Mouse (Mus musculus): ENCODE data around the gene Gm47841. TPM values are rescaled to one million over a fixed set of nuclear protein-coding genes. Genes with fewer than 3 reads are reported as not detected.

The Gm47841 gene
- polyA plus RNA-seq, 1 experiment, result 79.8 TPM

DNA sequence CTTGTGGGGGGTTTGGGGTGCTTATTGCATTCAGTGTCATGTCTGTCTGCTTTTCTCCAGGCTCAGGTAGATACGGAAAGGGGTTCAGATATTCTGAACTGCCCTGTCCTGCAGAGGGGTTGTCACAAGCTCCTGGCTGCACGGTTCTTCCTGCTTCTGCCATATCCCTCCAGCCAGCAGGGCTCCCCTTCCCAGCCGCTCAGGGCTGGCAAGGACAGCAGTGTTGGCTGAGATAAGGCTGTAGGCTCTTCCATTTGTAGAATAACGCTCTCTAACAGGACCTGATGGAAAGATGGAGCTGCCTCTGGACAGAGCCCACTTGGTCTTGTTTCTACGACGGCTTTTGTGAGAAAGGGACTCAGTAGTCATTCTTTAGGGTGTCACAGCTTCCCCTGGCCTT, 5.2 kb downstream of the Gm47841 start:
- Histone ChIP-seq H3K36me3 (ENCODE audit: control insufficient read depth, insufficient read depth, low read length) (no peaks in the 10 kb centered on the region), H3K4me1 (ENCODE audit: control insufficient read depth, insufficient read depth, low read length) (peaks cover 16% of the 10 kb centered on the region), H3K27ac (ENCODE audit: control insufficient read depth, insufficient read depth, low read depth, low read length) (no peak overlapping the region), H3K27me3 (ENCODE audit: control insufficient read depth, insufficient read depth, low read length) (peaks cover 2% of the 10 kb centered on the region; the same call in 1 of the 2 replicates), H3K4me3 (ENCODE audit: control insufficient read depth, low read depth, low read length) (no peak overlapping the region)
- TF ChIP-seq POLR2A (IDR thresholded peaks at IDR 0.05; ENCODE audit: control insufficient read depth, low read depth, low read length), result no peak
- no peak for TF ChIP-seq CTCF (IDR thresholded peaks at IDR 0.05; ENCODE audit: control insufficient read depth, insufficient read depth, insufficient replicate concordance, low read depth, low read length)

DNA sequence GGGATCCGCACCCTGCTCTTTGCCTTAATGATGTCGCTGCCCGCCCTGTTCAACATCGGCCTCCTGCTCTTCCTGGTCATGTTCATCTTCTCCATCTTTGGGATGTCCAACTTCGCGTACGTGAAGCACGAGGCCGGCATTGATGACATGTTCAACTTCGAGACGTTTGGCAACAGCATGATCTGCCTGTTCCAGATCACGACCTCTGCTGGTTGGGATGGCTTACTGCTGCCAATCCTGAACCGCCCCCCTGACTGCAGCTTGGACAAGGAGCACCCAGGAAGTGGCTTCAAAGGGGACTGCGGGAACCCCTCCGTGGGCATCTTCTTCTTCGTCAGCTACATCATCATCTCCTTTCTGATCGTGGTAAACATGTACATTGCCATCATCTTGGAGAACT, 7.5 kb downstream of the Gm47841 start:
- no peaks in the 10 kb centered on the region for H3K36me3 ChIP-seq (ENCODE audit: control insufficient read depth, insufficient read depth, low read length)
- H3K27me3 ChIP-seq (ENCODE audit: control insufficient read depth, insufficient read depth, low read length), result no peaks in the 10 kb centered on the region
- TF ChIP-seq CTCF (IDR thresholded peaks at IDR 0.05; ENCODE audit: control insufficient read depth, insufficient read depth, insufficient replicate concordance, low read depth, low read length) (peak; percentile 54; the same call in 1 of the 2 replicates), POLR2A (IDR thresholded peaks at IDR 0.05; ENCODE audit: control insufficient read depth, low read depth, low read length) (no peak)
- peaks cover 6% of the 10 kb centered on the region for H3K4me1 ChIP-seq (ENCODE audit: control insufficient read depth, insufficient read depth, low read length)
- H3K27ac ChIP-seq (ENCODE audit: control insufficient read depth, insufficient read depth, low read depth, low read length), result no peak overlapping the region
- H3K4me3 ChIP-seq (ENCODE audit: control insufficient read depth, low read depth, low read length), result peak overlapping the region; percentile 16

DNA sequence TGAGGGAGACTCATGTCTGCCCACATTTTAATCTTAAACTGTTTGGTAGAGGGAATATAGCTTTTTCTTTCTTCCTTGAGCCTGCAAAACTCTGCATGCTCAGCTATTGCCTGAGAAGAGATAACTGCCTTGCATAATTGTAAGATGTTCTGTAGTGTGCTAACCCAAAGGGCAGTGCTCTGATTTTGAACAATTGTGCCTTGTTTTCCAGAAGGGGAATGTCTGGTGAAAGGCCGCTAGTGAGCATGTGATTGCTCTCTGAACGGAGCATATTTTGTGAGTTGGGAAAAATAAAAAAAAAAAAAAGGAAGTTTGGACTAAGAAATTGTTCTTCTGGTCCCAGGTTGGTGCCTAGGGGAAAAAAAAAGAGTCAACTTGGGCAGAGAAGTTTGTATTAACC, 18.2 kb downstream of the Gm47841 start:
- no peaks in the 10 kb centered on the region for H3K27me3 ChIP-seq (ENCODE audit: control insufficient read depth, insufficient read depth, low read length)
- TF ChIP-seq CTCF (IDR thresholded peaks at IDR 0.05; ENCODE audit: control insufficient read depth, insufficient read depth, insufficient replicate concordance, low read depth, low read length) (no peak), POLR2A (IDR thresholded peaks at IDR 0.05; ENCODE audit: control insufficient read depth, low read depth, low read length) (no peak)
- H3K4me3 ChIP-seq (ENCODE audit: control insufficient read depth, low read depth, low read length), result no peak overlapping the region
- H3K27ac ChIP-seq (ENCODE audit: control insufficient read depth, insufficient read depth, low read depth, low read length), result no peak overlapping the region
- H3K4me1 ChIP-seq (ENCODE audit: control insufficient read depth, insufficient read depth, low read length), result no peaks in the 10 kb centered on the region
- no peaks in the 10 kb centered on the region for H3K36me3 ChIP-seq (ENCODE audit: control insufficient read depth, insufficient read depth, low read length)

DNA sequence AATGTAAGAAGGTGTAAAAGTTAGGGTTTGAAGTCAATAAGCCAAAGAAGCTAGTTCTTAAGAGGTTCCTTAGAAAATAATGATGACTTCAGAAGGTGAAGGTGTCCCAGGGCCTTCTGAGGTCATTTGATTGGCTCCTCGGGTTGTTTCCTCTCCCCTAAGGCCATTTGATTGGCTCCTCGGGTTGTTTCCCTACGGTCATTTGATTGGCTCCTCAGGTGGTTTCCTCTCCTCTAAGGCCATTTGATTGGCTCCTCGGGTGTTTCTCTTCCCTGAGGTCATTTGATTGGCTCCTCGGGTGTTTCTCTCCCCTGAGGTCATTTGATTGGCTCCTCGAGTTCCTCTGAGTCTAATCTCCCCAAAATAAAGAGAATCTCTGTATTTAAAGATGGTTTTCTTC, 35.8 kb downstream of the Gm47841 start:
- H3K27ac ChIP-seq (ENCODE audit: control insufficient read depth, insufficient read depth, low read depth, low read length), result no peak overlapping the region
- no peaks in the 10 kb centered on the region for H3K36me3 ChIP-seq (ENCODE audit: control insufficient read depth, insufficient read depth, low read length)
- no peak overlapping the region for H3K4me3 ChIP-seq (ENCODE audit: control insufficient read depth, low read depth, low read length)
- no peak for TF ChIP-seq CTCF (IDR thresholded peaks at IDR 0.05; ENCODE audit: control insufficient read depth, insufficient read depth, insufficient replicate concordance, low read depth, low read length)
- no peak for TF ChIP-seq POLR2A (IDR thresholded peaks at IDR 0.05; ENCODE audit: control insufficient read depth, low read depth, low read length)
- H3K4me1 ChIP-seq (ENCODE audit: control insufficient read depth, insufficient read depth, low read length), result peaks cover 13% of the 10 kb centered on the region
- no peaks in the 10 kb centered on the region for H3K27me3 ChIP-seq (ENCODE audit: control insufficient read depth, insufficient read depth, low read length)

DNA sequence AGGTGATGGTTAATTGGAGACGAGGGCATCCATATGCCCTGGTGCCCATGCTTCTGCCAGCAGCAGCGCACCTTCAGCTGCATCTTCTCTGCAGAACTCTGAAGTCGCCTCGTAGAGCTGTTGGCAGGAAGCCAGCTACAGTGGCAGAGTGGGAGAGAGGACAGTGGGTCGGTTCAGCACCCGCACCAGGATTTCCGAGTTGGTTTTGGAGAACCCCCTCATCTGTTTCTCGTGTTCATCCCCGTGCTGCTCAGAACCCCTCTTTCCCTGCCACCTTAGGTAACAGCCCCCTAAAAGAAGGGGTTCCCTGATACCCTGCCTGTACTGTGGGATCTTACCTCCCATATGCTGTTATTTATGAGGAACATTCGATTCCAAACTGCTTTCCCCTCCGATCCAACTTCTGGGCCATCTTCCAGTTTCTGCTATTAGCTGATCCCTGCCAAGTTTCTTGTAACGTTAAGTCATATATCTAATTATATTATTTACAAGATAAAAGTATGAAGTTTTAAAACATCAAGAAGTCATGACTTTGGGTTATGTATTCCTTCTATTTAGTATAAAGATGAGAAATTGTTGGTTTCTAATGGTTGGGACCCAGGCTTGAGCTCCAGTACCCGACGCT, 38.7 kb downstream of the Gm47841 start:
- Histone ChIP-seq H3K36me3 (ENCODE audit: control insufficient read depth, insufficient read depth, low read length) (no peaks in the 10 kb centered on the region), H3K27me3 (ENCODE audit: control insufficient read depth, insufficient read depth, low read length) (no peaks in the 10 kb centered on the region), H3K27ac (ENCODE audit: control insufficient read depth, insufficient read depth, low read depth, low read length) (no peak overlapping the region), H3K4me3 (ENCODE audit: control insufficient read depth, low read depth, low read length) (no peak overlapping the region), H3K4me1 (ENCODE audit: control insufficient read depth, insufficient read depth, low read length) (peaks cover 7% of the 10 kb centered on the region)
- no peak for TF ChIP-seq POLR2A (IDR thresholded peaks at IDR 0.05; ENCODE audit: control insufficient read depth, low read depth, low read length)
- no peak for TF ChIP-seq CTCF (IDR thresholded peaks at IDR 0.05; ENCODE audit: control insufficient read depth, insufficient read depth, insufficient replicate concordance, low read depth, low read length)

DNA sequence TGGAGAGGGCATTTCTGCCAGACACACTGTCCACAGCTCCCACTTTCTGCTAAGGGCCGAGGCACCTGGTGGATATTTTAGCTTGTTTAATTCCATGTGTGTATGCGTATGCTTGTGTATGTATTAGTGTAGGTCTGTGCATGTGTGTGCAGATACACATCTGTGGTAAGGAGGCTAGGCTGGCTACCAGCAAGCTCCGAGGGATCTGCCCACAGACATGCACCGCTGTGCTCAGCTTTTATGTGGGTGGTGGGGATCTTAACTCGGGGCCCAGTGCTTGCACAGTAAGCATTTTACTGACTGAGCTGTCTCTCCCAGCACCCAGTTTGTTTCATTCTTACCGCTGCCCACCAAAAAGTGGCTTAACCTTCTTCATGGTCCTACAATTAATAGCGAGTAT, 40.0 kb downstream of the Gm47841 start:
- no peak overlapping the region for H3K4me3 ChIP-seq (ENCODE audit: control insufficient read depth, low read depth, low read length)
- no peak overlapping the region for H3K27ac ChIP-seq (ENCODE audit: control insufficient read depth, insufficient read depth, low read depth, low read length)
- no peaks in the 10 kb centered on the region for H3K27me3 ChIP-seq (ENCODE audit: control insufficient read depth, insufficient read depth, low read length)
- H3K4me1 ChIP-seq (ENCODE audit: control insufficient read depth, insufficient read depth, low read length), result peaks cover 7% of the 10 kb centered on the region
- no peak for TF ChIP-seq POLR2A (IDR thresholded peaks at IDR 0.05; ENCODE audit: control insufficient read depth, low read depth, low read length)
- no peak for TF ChIP-seq CTCF (IDR thresholded peaks at IDR 0.05; ENCODE audit: control insufficient read depth, insufficient read depth, insufficient replicate concordance, low read depth, low read length)
- no peaks in the 10 kb centered on the region for H3K36me3 ChIP-seq (ENCODE audit: control insufficient read depth, insufficient read depth, low read length)

DNA sequence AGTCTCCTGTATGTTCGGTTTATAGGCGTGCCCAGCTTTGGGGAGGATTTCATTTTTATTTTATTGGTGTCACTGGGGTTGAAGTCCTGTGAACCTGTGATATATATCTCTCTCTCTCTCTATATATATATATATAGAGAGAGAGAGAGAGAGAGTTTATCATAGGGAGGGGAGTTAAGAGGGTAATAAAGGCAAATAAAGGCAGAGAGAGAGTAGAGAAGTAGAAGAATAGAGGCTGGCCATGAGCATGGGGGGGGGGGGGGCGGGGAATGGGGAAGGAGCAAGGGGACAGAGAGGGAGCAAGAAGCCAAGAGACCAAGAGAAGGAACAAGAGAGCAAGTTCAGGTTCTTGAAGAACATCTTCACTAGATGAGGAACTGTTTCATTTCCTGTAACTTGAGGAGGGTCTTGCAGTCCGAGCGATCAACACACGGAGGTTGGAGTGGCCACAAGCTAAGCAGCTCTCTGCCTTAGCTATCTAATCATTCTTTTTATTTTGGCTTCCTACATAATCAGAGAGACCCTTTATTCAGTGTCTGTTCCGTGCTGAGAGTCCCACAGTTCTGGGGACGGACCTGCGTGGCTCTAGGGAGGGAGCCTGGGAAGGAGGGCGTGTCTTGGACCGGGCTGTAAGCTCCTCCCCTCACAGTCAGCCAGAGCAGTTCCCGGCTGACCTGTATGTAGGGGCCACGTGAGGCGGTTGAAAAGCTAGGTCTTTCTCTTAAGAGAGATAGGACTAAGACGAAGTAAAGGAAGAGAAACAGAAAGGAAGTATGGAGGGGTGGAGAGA, 40.8 kb downstream of the Gm47841 start:
- H3K4me3 ChIP-seq (ENCODE audit: control insufficient read depth, low read depth, low read length), result peak overlapping the region; percentile 17; the same call in 1 of the 2 replicates
- H3K36me3 ChIP-seq (ENCODE audit: control insufficient read depth, insufficient read depth, low read length), result no peaks in the 10 kb centered on the region
- TF ChIP-seq CTCF (IDR thresholded peaks at IDR 0.05; ENCODE audit: control insufficient read depth, insufficient read depth, insufficient replicate concordance, low read depth, low read length) (no peak), POLR2A (IDR thresholded peaks at IDR 0.05; ENCODE audit: control insufficient read depth, low read depth, low read length) (no peak)
- H3K4me1 ChIP-seq (ENCODE audit: control insufficient read depth, insufficient read depth, low read length), result peaks cover 7% of the 10 kb centered on the region
- H3K27ac ChIP-seq (ENCODE audit: control insufficient read depth, insufficient read depth, low read depth, low read length), result no peak overlapping the region
- no peaks in the 10 kb centered on the region for H3K27me3 ChIP-seq (ENCODE audit: control insufficient read depth, insufficient read depth, low read length)
